Mouse (Mus musculus) heart, adult 2 months (tissue): ENCODE data around the gene Ephb2.

Experiments used
- CTCF ChIP-seq: fragments of 200-600 bp; IDR thresholded peaks from 2 replicates; pipeline ENCODE4 v1.8.1; 2022; ENCODE audit warnings: antibody characterized with exemption, mild to moderate bottlenecking, moderate library complexity
- POLR2A ChIP-seq: fragments of 200-500 bp; IDR thresholded peaks from 2 replicates; pipeline ENCODE4 v1.6.1; 2011; ENCODE audit warnings: mild to moderate bottlenecking, low read depth, low read length, control low read depth; ENCODE audit not compliant: insufficient read depth

- no peak for TF ChIP-seq CTCF
- TF ChIP-seq POLR2A = no peak
Observed at GRCm38 (mm10) chr4:136804343-136804742, 31.4 kb downstream of the Ephb2 start.
